Mouse (Mus musculus) heart, embryonic 13.5 days (tissue): ENCODE results near the gene Wwc2. TPM values are rescaled to one million over a fixed set of nuclear protein-coding genes. Genes with fewer than 3 reads are reported as not detected.

Experiments used
- ATAC-seq: fragments of 200-750 bp; cut with Nextera tagmentation; 2 replicates; pipeline ENCODE4 v1.8.0; 2017; ENCODE audit warnings: moderate TSS enrichment; ENCODE audit not compliant: insufficient number of reproducible peaks, low FRiP score, low TSS enrichment; ENCODE audit errors: extremely low read depth
- H3K27ac ChIP-seq: fragments of 300-500 bp; sonication (generic); replicated peaks from 2 replicates; pipeline ENCODE4 v1.5.1; 2015; ENCODE audit warnings: moderate library complexity, mild to moderate bottlenecking, inconsistent platforms
- H3K27me3 ChIP-seq: fragments of 300-500 bp; sonication (generic); replicated peaks from 2 replicates; pipeline ENCODE4 v1.6.1; 2015; ENCODE audit warnings: mild to moderate bottlenecking, inconsistent platforms
- H3K36me3 ChIP-seq: fragments of 300-500 bp; sonication (generic); 2 replicates; pipeline ENCODE4 v1.6.1; 2015; ENCODE audit warnings: mild to moderate bottlenecking, inconsistent platforms
- H3K4me1 ChIP-seq: fragments of 300-500 bp; sonication (generic); 2 replicates; pipeline ENCODE4 v1.6.1; 2015; ENCODE audit warnings: inconsistent platforms
- H3K4me2 ChIP-seq: fragments of 300-500 bp; sonication (generic); 2 replicates; pipeline ENCODE4 v1.6.1; 2015; ENCODE audit warnings: inconsistent platforms, mild to moderate bottlenecking, moderate library complexity
- H3K4me3 ChIP-seq: fragments of 300-500 bp; sonication (generic); 2 replicates; pipeline ENCODE4 v1.5.1; 2015; ENCODE audit warnings: moderate library complexity, mild to moderate bottlenecking, inconsistent platforms
- H3K9ac ChIP-seq: fragments of 300-500 bp; sonication (generic); 2 replicates; pipeline ENCODE4 v1.6.1; 2015; ENCODE audit warnings: inconsistent platforms, mild to moderate bottlenecking, moderate library complexity
- H3K9me3 ChIP-seq: fragments of 300-500 bp; sonication (generic); 2 replicates; pipeline ENCODE4 v1.6.1; 2016; ENCODE audit warnings: inconsistent platforms
- WGBS: fragments of 180-500 bp; shearing (Covaris S2); methylation state at CpG from one replicate; pipeline ENCODE4 v1.1.7; 2015; ENCODE audit warnings: mixed read lengths; 5-methylcytosine and 5-hydroxymethylcytosine counted together
- polyA plus RNA-seq: library from polyadenylated mRNA; unstranded; fragments of >200 nt; fragmentation: Nextera tagmentation; extraction: Ambion mirVana; gene quantifications from 2 replicates; pipeline ENCODE4 v1.2.1, GENCODE M21; 2015

Gene Wwc2
- polyA plus RNA-seq, 1 experiment from 2014 or later: 11.1 TPM

DNA sequence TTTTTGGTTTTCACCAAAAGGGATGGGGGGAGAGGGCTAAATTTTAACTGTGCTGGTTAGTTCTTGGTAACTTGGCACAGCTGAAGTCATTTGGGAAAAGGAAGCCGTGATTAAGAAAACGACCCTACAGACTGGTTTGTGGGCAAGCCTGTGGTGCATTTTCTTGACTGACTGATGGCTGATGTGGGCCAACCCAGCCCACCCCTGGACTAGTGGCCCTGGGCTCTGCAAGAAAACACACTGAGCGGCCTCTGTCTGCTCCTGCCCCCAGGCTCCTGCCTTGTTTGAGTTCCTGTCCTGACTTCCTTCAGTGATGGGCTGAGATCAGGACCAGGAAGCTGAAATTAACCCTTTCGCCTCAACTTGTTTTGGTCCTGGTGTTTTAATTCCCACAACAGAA is 68.7 kb downstream of the Wwc2 start:
- H3K9ac ChIP-seq: no peak overlapping the region
- peaks cover 29% of the 10 kb centered on the region for H3K4me1 ChIP-seq
- no peaks in the 10 kb centered on the region for H3K9me3 ChIP-seq
- no peak for ATAC-seq
- no peak overlapping the region for H3K27ac ChIP-seq
- peaks cover 23% of the 10 kb centered on the region for H3K36me3 ChIP-seq
- 71% methylated on average over 4 of the region's 4 CpGs for WGBS
- no peak overlapping the region for H3K4me2 ChIP-seq
- H3K27me3 ChIP-seq: no peaks in the 10 kb centered on the region
- H3K4me3 ChIP-seq: no peak overlapping the region

DNA sequence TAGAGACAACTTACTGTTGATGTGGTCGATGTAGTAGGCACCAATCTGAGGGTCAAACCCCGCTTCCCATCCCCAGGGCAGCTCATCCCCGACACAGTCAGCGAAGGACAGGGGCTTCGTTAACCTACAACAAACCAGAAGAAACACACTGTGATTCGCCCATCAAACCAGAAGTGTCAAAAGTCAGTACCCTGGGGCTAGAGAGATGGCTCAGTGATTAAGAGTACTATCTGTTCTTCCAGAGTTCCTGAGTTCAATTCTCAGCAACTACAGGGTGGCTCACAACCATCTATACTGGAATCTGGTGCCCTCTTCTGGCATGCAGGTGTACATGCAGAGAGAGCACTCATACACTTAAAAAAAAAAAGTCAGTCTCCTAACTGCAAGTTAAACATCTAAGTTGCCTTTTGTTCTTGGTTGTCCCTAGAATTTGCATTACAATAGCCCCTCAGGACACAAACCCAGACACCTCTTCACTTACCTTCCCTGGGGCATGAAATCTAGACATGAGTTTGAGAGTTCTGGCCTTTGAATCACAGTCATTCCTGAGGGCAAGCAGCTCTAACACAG is 70.1 kb downstream of the Wwc2 start:
- ATAC-seq: no peak
- Histone ChIP-seq H3K4me1 (peaks cover 35% of the 10 kb centered on the region), H3K36me3 (peaks cover 23% of the 10 kb centered on the region), H3K4me3 (no peak overlapping the region), H3K4me2 (no peak overlapping the region), H3K27me3 (no peaks in the 10 kb centered on the region), H3K27ac (no peak overlapping the region), H3K9me3 (no peaks in the 10 kb centered on the region), H3K9ac (no peak overlapping the region)
- WGBS: 88% methylated on average over 6 of the region's 6 CpGs

DNA sequence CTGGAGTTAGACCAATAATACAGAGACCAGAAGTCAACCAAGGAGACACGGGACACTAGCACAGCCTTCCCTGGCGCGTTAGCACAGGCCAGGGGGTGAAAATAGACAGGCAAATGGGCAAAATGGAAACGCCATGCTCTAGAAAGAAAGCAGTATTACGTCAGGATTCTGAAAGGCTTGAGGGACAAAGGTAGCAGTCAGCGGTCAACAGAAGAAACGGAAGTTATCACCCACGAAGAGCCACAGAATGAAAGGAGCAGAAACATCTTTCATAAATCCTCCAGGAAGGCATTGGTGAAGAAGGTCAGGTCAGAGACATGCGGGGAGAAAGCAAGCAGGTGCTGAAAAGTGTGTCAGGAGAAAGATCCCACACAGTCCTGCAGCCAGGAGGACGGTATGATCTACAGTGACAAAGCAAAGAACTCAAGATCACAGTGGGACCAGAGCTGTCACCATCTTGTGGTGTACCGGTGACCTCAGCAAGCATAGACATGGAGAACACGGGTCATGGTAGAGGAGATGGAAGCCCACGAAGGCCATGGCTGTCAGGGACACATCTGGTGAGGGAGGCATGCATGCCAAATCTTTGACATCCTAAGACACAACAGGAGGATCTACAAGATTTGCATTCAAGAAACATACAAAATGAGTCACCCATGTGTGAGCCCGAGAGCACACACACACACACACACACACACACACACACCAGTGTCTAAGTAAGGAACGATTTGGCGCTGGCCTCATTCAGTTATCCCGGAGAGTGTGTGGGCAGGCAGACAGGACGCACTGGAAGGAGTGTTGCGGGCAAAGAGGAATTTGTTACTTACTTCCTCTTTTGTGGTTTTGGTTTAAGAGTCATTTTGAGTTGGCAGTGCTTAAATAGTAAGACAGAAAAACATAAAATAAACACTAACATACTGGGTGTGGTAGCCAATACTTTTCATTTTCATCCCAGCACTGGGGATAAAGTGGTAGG is 73.4 kb downstream of the Wwc2 start:
- Histone ChIP-seq H3K9ac (no peak overlapping the region), H3K27ac (no peak overlapping the region), H3K4me1 (peaks cover 17% of the 10 kb centered on the region), H3K27me3 (no peaks in the 10 kb centered on the region), H3K36me3 (peaks cover 26% of the 10 kb centered on the region), H3K9me3 (no peaks in the 10 kb centered on the region), H3K4me3 (no peak overlapping the region), H3K4me2 (no peak overlapping the region)
- WGBS: 74% methylated on average over 19 of the region's 19 CpGs
- ATAC-seq: no peak

DNA sequence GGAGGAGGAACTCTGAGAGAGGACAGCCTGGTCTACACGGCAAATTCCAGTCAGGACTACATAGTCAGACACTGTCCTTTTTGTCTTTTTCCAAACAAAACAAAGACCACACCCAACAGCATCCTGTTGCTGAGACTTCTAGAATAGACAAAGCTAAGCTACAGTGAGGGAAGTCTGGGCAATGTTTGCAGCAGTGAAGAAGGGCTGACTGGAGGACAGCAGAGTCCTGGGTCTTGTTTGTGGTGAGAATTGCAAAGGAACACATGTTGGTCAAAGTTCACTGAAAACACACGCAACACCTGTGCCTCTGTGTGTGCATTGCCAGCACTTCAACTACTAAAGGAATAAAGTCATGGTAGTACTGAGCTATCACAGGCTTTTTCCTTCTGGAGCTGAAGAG is 75.2 kb downstream of the Wwc2 start:
- 70% methylated on average over 2 of the region's 2 CpGs for WGBS
- H3K4me3 ChIP-seq: no peak overlapping the region
- no peaks in the 10 kb centered on the region for H3K27me3 ChIP-seq
- no peak overlapping the region for H3K9ac ChIP-seq
- peaks cover 12% of the 10 kb centered on the region for H3K4me1 ChIP-seq
- no peaks in the 10 kb centered on the region for H3K9me3 ChIP-seq
- H3K4me2 ChIP-seq: no peak overlapping the region
- no peak overlapping the region for H3K27ac ChIP-seq
- H3K36me3 ChIP-seq: peaks cover 23% of the 10 kb centered on the region
- ATAC-seq: no peak

DNA sequence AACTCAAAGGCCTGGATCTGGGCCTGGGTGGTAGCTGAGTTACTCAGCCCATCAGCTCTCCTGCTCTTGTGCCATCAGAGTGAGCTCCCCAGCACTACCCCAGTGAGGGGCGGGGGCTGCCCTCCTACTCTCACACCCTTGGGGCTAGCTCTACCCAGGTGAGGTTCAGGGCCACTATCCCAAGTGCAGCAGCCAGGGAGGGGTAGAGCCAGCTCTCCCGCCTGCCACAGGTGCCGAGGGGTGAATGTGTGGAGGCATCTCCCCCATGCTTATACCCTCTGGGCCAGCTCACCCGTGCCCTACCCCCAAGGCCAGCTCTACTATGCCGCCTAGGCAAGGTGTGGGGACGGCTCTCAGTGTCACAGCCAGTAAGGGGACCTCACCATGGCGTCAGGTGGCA is 75.8 kb downstream of the Wwc2 start:
- H3K4me1 ChIP-seq: peaks cover 12% of the 10 kb centered on the region
- H3K9ac ChIP-seq: no peak overlapping the region
- H3K27ac ChIP-seq: no peak overlapping the region
- ATAC-seq: no peak
- H3K4me2 ChIP-seq: no peak overlapping the region
- H3K27me3 ChIP-seq: no peaks in the 10 kb centered on the region
- H3K4me3 ChIP-seq: no peak overlapping the region
- WGBS: 89% methylated on average over 7 of the region's 7 CpGs
- H3K36me3 ChIP-seq: peaks cover 18% of the 10 kb centered on the region
- no peaks in the 10 kb centered on the region for H3K9me3 ChIP-seq

DNA sequence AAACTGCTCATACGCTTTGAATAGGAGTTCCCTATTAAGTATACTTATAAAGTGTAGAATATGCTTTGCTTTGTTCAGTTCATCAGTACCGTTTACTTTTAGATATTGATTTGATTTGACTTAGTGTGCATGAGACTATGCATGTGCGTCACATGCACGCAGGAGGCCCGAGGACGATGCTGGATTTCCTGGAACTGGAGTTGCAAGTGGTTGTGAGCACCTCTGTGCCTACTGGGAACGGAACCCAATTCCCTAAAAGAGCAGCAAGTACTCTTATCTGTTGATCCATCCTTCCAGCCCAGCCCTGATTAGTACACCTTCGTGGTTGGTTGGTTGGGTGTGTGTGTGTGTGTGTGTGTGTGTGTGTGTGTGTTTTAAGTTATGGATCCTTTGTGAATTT is 76.6 kb downstream of the Wwc2 start:
- Histone ChIP-seq H3K27ac (no peak overlapping the region), H3K27me3 (no peaks in the 10 kb centered on the region), H3K9me3 (no peaks in the 10 kb centered on the region), H3K4me3 (no peak overlapping the region), H3K9ac (no peak overlapping the region), H3K36me3 (peaks cover 16% of the 10 kb centered on the region), H3K4me1 (peaks cover 12% of the 10 kb centered on the region), H3K4me2 (no peak overlapping the region)
- ATAC-seq: no peak
- 86% methylated on average over 8 of the region's 8 CpGs for WGBS

DNA sequence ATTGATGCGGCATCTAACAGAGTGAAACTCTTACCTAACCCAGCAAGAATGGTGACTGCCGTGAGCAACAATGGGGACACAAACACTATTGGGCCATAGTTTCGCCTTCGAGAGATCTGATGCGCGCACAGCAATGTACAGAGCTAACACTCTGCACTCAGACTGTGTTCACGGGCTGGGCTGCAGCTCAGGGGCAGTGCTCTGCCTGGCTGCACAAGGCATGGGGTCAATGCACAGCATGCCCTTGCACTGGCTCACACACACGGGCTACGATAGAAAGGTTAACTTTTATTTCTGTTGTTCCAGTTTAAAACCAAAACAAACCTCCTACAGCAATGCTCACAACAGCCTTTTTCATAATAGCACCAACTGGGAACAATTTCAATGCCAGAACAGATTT is 77.1 kb downstream of the Wwc2 start:
- no peak for ATAC-seq
- H3K27me3 ChIP-seq: no peaks in the 10 kb centered on the region
- H3K9me3 ChIP-seq: no peaks in the 10 kb centered on the region
- no peak overlapping the region for H3K27ac ChIP-seq
- H3K4me1 ChIP-seq: peaks cover 12% of the 10 kb centered on the region
- H3K9ac ChIP-seq: no peak overlapping the region
- H3K36me3 ChIP-seq: peaks cover 12% of the 10 kb centered on the region
- H3K4me3 ChIP-seq: no peak overlapping the region
- WGBS: 86% methylated on average over 9 of the region's 9 CpGs
- no peak overlapping the region for H3K4me2 ChIP-seq

DNA sequence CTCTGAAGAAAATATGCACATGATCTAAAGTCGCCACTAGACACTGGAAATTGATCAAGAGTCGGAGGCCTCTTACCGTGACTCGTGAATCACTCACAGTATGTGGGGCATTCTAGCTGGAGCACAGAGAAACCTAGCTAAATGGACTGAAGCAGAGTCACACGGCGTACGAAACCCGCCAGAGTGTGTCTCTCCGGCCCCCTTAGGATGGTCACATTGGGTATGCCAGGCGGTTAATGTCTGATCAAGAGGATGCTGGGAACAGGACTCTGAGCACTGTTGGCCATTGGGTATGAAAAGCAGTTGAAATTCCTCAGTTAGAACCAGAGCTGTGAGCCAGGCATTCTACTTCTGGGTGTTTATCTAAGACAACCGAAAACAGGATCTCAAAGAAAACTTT is 81.0 kb downstream of the Wwc2 start:
- ATAC-seq: no peak
- H3K27me3 ChIP-seq: no peaks in the 10 kb centered on the region
- no peak overlapping the region for H3K4me3 ChIP-seq
- no peak overlapping the region for H3K9ac ChIP-seq
- no peaks in the 10 kb centered on the region for H3K9me3 ChIP-seq
- WGBS: 94% methylated on average over 11 of the region's 11 CpGs
- H3K4me1 ChIP-seq: peaks cover 16% of the 10 kb centered on the region
- H3K27ac ChIP-seq: no peak overlapping the region
- no peak overlapping the region for H3K4me2 ChIP-seq
- H3K36me3 ChIP-seq: peaks cover 9% of the 10 kb centered on the region

DNA sequence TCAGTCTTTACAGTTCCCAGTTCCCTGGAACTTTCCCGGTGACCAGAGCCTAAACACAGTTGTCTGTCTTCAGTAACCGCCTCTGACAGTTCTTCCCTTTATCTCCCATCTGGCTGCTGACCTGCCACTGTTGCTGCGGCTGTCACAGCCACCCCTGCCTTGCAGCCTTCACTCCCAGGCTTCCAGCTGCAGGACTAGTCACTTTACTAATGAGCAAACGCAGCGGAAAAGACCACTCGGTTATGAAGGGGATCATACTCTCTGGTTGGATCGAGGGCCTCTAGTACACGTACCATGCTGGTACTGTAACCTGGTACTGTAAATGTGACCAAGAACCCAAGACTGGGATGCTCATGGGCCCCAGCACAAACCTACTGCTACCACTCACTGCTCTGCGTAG is 83.7 kb downstream of the Wwc2 start:
- 47% methylated on average over 9 of the region's 9 CpGs for WGBS
- Histone ChIP-seq H3K9ac (no peak overlapping the region), H3K4me3 (no peak overlapping the region), H3K9me3 (no peaks in the 10 kb centered on the region), H3K27me3 (no peaks in the 10 kb centered on the region), H3K36me3 (peaks cover 6% of the 10 kb centered on the region), H3K4me1 (peaks cover 22% of the 10 kb centered on the region), H3K27ac (no peak overlapping the region), H3K4me2 (no peak overlapping the region)
- no peak for ATAC-seq

DNA sequence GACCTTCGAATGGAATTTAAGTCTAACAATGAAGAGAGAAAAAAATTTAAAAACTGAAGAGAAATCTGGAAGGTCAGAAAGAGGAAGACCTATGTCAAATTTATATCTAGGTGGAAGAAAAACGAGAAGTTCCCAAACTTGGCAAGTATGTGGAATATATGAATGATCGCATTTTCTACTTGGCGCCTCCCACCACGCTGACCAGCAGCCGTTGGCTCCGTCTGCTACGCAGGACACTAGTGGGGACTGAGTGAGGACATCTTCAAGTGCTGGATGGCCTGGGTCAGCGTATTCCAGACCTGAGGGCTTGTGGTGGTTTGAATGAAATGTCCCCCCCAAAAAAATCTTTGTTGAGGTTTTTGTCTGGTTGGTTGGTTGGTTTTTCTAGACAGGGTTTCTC is 84.6 kb downstream of the Wwc2 start:
- WGBS: 56% methylated on average over 9 of the region's 9 CpGs
- Histone ChIP-seq H3K9me3 (no peaks in the 10 kb centered on the region), H3K4me3 (no peak overlapping the region), H3K36me3 (peaks cover 6% of the 10 kb centered on the region), H3K4me1 (peaks cover 22% of the 10 kb centered on the region), H3K4me2 (no peak overlapping the region), H3K9ac (no peak overlapping the region), H3K27me3 (no peaks in the 10 kb centered on the region), H3K27ac (no peak overlapping the region)
- ATAC-seq: no peak

DNA sequence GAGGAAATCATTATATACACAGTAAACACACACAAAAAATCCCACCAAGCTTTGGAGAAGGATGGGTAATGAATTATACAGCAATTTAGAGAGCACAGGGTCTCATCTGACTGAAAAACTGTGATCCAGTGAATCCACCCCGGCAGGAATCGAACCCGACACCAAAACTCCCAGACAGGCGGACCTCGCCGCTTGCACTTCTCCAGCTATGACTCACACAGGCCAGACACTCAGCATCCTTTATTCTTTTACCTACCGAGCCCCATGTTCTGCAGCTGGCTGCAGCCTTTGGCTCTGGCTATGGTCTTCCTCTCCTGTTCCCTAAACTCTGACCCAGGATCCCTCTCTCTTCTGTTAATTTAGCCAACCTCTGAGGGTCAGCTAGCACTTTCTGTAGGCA is 85.5 kb downstream of the Wwc2 start:
- Histone ChIP-seq H3K4me2 (no peak overlapping the region), H3K36me3 (peaks cover 14% of the 10 kb centered on the region), H3K9me3 (no peaks in the 10 kb centered on the region), H3K27me3 (no peaks in the 10 kb centered on the region), H3K4me3 (no peak overlapping the region), H3K4me1 (peaks cover 22% of the 10 kb centered on the region), H3K27ac (no peak overlapping the region), H3K9ac (no peak overlapping the region)
- WGBS: 75% methylated on average over 7 of the region's 7 CpGs
- ATAC-seq: no peak

DNA sequence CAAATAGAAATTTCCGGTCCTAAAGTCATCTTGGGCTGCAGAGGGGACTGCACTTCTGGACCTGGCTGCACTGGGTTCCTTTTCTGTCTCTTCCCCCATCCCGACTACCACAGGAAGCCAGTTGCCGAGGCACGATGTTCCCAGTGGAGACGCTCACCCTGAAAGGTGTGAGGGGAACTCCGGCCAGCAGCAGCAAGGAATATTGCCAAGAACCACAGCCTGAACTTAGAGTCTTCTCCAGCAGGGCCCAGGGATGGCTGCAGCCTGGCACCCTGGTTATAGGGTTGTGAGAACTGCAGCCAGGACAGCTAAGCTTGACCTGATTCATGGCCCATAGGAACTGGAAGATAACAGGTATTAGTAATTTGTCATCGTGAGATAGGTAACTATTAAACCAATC is 86.7 kb downstream of the Wwc2 start:
- H3K27ac ChIP-seq: no peak overlapping the region
- 58% methylated on average over 7 of the region's 7 CpGs for WGBS

More for the DNA sequence above, 86.7 kb downstream of the Wwc2 start:
- no peaks in the 10 kb centered on the region for H3K9me3 ChIP-seq
- no peak overlapping the region for H3K4me2 ChIP-seq
- H3K9ac ChIP-seq: no peak overlapping the region
- no peaks in the 10 kb centered on the region for H3K27me3 ChIP-seq
- H3K4me3 ChIP-seq: no peak overlapping the region
- H3K4me1 ChIP-seq: peaks cover 22% of the 10 kb centered on the region
- H3K36me3 ChIP-seq: peaks cover 21% of the 10 kb centered on the region
- ATAC-seq: no peak
